Mouse (Mus musculus): ENCODE measurements around the gene Kif24. TPM values are rescaled to one million over a fixed set of nuclear protein-coding genes. Genes with fewer than 3 reads are reported as not detected.
A peak's percentile ranks its signal among the peaks of the same experiment; 100 is the strongest.

The Kif24 gene
- 1 to 10 TPM in 1 of 2 experiments, under 1 TPM in 1; 0.35 to 1.2 TPM for total RNA-seq (2021)

DNA sequence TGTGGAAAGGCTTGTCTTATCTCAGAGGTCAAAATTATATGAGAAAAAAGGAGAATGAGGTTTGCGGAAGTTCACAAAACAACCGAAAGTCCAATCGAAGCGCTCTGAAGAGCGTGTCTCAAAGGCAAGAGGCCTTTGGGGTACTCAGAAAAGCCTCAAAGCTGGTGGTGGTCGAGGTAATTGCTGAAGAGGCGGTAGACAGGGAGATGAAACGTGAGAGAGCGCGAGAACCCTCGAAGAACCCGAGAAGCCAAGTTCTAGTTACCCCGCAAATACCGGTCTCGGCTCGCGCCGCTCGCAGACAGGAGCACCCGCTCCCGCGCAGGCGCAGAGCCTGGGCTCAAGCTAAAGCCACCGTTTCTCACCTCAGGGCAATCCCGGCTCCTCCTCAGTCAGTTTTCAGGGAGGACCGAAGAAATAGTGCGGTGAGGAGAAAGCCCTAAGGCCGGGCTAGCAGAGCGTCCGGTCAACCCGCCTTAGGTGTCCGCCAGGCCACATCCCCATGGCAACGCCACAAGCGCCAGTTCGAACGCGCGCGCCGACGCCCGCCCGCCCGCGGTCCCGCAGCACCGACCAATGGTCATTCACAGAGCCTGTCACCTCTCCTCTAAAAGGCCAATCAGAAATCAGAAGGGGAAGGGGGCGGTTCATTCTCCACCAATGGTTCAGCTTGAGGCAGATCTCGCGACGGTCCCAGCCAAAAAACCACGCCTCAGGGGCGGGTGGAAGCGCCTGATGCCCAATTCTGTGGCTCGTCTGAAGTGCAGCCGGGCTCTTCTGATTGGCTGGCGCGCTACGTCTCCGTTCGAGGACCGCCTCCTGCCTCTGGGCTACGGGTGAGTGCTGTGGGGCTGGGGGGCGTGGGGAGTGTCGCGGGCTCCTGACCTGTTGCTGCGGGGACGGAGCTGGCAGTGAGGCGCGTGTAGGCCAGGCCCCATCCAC lies at the start of gene Kif24, which contains the start of gene Nudt2:
TSS of gene Kif24 (minus strand) at position 543 of the 942 bp plus-strand sequence.
TSS of gene Nudt2 (plus strand) at position 807 of the 942 bp plus-strand sequence.
- intact Hi-C loops (cut with DNase I): no loop called here

DNA sequence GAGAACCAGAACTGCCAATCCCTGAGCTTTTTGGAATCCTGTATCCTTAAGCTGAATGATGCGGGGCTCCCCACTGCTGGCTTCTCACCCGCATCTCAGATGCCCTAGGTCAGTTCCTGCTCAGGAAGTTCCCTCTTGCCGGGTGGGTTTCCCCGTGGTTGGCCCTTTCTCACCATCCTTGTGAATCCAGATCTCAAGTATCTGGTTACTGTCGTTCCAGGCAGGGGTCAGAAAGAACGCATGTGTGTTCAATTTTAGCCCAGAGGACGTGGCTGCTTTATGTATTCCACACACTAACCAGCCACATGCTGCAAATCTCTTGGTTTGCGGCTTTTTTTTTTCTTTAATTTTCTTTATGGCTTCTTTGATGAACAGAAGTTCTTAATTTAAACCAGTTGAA lies 49.0 kb upstream of the Kif24 start:
- intact Hi-C loops (cut with DNase I): no loop called here
- no peak for DNase-seq

More for the DNA sequence above, at the start of gene Kif24, which contains the start of gene Nudt2:
- DNase-seq: peak; percentile 93 to 95

DNA sequence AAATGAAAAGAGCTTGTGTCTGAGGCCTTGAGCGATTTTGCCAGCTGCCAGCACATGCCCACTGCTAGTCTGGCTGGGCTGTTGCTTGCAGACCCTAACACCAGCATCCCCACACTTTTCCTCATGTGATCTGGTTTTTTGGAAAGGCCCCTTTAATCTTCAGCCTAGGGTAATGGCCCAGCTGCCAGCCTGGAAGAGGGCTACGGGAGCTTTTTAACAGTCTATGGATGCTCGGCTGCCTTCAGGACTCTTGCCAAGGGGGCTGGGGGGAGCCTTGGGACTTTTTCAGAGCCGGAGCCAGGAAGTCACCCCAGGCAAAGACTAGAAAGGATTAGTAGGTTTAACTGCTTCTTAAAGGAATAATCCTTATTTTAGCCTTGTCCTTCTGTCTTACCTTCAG lies 48.6 kb upstream of the Kif24 start:
- no peak for DNase-seq
- intact Hi-C loops (cut with DNase I): no loop called here

DNA sequence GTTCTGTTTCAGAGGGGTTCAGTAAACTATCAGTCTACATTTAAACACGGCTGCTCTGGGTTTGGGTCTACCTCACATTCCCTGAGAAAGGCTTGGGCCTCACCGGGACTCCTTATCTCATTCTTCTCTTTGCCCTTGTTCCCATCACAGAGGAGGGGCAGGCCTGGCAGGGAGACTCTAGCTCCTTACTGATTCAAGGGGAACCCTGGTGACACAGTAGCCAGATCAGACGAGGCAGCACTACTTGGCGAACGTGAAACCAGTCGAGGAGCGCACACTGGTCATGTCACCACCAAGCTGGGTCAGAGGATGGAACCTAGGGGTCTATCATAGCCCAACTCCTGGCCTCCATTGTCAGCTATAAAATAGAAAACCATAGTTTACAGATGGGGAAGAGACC lies 43.3 kb upstream of the Kif24 start:
- intact Hi-C loops (cut with DNase I): loop anchor here (2.0 kb wide), 1 partner anchor 39 kb away; no protein-coding TSS in a partner anchor
- DNase-seq: no peak

DNA sequence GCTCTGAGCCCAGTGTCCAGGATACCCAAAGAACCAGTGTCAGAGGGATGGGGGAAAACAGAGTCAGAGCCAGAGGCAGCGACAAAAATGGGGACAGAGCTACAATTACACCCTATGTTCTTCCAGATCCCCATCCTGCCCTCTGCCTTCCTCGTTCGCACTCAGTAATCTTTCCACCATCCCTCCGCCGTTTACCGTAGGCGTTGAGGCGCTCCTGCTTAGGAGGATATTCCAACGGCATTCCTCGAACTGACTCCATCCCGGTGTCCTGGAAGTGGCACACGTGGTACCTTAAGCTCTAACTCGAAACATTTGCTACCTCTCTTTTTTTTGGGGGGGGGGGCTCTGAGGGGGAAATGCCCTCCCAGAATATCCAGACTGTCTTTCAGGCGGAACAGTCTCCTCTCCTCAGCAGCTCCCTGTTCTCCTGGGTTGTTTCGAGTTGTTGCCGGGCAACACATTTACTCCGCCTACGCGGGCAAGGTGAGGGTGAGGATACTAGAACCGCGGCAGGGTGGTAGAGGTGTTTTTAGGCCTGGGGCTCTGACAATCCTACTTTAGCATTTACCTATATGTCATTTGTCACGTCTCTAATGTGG lies 42.7 kb upstream of the Kif24 start:
- DNase-seq: no peak
- intact Hi-C loops (cut with DNase I): loop anchor here (2.0 kb wide), 1 partner anchor 39 kb away; no protein-coding TSS in a partner anchor

DNA sequence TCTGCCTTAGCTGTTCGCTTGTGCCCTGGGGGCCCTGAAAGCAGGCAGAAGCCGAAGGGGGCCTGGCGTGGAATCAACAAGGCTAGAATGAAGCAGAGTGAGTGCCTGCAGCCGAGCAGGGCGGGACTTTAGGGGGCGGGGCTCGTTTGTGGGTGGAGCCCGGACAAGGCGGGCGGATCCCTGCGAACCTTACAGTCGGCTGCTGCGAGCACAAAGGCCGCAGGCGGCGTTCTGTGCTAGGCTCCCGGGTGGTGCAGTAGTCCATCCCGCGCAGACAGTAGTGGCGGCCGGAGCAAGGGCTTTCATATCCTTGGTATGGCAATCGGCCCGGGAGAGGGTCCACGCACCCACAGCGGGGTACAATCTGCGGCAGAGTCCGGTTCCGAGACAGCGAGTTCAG lies 42.2 kb upstream of the Kif24 start:
- DNase-seq: peak; percentile 83 to 87
- intact Hi-C loops (cut with DNase I): loop anchor here (2.0 kb wide), 1 partner anchor 38 kb away; no protein-coding TSS in a partner anchor

DNA sequence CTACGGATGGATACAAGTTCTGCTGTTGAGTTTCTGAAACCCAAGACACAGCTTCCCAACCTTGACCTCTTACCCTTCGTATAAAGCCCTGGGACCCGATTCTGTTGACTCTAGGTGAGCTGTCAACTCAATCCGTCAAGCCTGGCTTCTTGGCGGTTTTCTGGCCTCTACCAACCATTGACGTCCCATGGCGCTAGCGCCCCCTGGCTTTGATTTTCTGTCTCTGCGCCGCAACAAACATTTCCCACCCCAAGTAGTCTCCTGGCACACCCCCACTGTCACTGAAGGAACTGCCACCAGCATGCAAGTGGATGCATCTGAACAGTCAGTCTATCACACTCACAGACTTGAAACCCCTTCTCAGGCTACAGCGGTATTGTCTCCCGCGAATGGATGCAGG lies 41.5 kb upstream of the Kif24 start:
- intact Hi-C loops (cut with DNase I): loop anchor here (2.0 kb wide), 1 partner anchor 37 kb away; no protein-coding TSS in a partner anchor
- peak; percentile 45 to 47 for DNase-seq

DNA sequence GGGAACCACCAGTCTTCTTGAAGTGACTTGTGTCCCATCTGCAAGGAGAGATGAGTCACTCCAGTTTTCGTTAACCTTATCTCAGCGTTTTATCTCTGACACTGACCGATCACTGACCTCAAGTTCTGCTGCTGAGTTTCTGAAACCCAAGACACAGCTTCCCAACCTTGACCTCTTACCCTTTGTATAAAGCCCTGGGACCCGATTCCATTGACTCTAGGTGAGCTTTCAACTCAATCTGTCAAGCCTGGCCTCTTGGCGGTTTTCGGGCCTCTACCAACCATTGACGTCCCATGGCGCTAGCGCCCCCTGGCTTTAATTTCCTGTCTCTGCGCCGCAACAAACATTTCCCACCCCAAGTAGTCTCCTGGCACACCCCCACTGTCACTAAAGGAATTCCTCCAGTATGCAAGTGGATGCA lies 40.5 kb upstream of the Kif24 start:
- no peak for DNase-seq
- intact Hi-C loops (cut with DNase I): no loop called here

DNA sequence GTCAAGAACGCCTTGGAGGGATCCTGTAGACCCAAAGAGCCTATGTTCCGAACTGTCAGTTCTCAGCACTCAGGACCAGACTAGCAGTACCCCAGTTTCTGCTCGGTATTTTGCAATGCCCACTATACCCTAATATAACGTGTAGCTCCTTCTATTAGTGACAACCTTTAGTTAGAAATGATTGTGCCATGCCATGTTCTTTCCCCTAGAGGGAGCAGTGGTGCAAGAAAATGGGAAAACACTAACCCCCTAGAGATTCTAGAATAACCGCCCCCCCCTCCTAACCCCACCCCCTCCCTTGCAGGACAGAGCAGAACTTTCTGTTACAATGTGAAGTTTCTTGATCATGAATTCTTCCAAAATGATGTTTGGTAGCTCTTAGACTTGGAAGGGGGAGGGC lies 39.6 kb upstream of the Kif24 start:
- no peak for DNase-seq
- intact Hi-C loops (cut with DNase I): no loop called here

DNA sequence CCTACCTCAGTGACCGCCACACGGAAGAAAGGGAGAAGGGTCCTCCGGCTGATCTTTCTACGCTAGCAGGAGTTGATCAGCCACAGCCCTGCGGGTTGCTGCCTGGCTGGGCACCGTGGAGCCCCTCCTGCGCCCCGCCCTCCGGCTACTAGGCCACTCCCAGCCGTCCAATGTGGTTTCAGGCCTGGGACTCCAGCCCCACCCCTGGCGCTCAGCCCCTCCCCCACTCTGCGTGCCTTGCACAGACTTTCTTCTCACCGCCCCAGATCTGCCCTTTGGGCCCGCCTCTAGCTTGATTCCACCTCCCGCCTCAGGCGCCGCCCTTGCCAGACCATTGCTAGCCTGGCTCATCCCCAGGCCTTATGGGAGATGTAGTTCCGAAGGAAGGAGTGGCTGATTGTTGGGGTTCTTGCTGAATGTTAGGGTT lies 38.3 kb upstream of the Kif24 start, which contains the start of gene AI464131:
TSS of gene AI464131 (minus strand) at position 91 of the 427 bp plus-strand sequence.
- intact Hi-C loops (cut with DNase I): no loop called here
- DNase-seq: peak; percentile 93 to 96

DNA sequence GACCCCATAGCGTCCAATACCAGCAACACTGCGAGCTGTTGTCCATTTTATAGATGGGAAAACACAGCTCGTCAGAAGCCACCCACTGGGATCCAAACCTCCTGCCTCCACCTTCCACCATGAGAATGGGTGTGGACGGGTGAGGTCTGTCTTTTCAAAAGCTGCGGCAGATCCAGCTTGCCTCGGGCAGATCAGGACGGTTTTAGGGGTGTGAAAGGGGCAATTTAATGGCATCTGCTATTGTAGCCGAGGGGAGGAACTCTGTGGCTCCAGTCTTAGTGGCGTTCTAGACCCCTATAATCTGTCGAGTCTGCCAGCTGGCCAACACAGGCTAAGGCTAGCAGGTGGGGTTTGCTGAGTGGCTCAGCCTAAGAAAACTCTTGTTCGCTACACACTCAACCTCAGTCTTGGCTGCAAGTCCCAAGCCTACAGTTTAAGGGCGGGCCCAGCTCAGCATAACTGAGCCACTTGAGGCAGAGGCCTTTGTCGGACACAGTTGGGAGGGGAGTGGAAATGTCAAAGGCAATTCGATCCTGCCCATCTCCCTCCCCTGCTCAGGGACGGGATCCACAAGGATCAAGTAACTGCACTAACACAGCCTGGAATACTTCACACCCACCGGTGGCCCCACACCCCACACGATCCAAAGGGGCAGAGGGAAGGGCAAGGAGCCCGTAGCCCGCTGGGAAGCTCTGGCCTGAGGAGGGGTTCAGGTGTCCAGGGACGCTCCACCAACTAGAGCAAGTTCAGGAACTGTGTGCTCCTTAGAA lies 37.7 kb upstream of the Kif24 start:
- DNase-seq: no peak

DNA sequence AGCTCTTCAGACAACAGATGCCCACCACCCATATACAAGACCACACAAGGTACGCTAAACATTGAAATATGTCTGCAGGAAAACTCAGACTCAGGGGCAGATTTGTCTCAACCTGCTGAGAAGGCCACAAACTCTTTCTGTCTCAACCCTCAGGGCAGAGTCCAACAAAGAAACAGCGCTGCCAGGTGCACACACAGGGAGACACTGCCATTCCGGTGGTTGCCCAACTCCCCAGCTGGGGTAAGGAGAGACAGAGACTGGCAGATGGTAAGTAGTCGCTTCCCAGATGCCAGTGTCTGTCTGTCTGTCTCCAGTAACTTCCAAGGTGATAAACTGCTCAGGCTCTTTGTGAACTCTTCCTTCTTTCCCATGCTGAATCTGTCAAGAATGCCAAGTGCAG lies 36.1 kb upstream of the Kif24 start:
- DNase-seq: no peak

More for the DNA sequence above, 37.7 kb upstream of the Kif24 start:
- intact Hi-C loops (cut with DNase I): no loop called here

DNA sequence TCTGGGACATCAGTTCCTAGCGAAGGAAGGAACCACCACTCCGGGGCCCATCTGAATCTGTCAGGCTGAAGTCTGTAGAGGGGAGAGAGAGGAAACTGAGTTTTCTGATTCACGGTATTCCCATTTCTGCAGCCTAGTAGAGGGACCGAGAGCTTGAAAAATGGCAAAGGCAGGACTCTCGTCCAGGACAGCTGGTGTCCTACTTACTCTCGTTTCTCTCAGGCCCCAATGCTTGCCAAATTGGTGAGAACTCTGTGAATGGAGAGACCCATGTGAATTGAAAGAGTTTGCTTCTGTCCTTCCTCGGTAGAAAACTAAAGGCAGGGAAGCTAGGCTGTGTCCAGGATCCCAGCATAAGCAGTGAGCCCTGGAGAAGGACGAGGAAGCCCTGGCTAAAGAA lies 34.9 kb upstream of the Kif24 start:
- DNase-seq: no peak

More for the DNA sequence above, 36.1 kb upstream of the Kif24 start:
- intact Hi-C loops (cut with DNase I): no loop called here

DNA sequence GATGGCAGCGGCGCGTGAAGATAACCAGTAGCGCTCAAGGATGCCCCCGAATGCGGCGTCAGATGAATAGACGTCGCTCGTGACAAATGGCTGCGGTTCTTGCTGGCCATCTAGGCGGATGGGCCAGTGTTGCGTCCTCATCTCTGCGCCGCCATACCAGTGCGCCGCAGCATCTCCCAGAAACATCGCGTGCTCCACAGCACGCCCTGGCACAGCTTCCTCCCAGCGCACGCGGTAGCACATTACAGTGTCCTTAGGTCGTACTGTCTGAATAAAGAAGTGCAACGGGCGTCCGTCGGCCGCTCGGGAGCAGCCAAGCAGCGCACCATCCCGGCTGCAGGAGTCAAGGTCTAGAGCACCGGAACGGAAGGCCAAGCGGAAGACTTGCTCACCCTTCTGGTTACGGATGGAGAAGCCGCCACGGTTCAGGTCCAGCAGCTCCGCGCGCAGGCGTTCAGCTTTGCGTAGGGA lies 34.3 kb upstream of the Kif24 start:
- intact Hi-C loops (cut with DNase I): no loop called here
- no peak for DNase-seq

More for the DNA sequence above, 34.9 kb upstream of the Kif24 start:
- intact Hi-C loops (cut with DNase I): no loop called here

DNA sequence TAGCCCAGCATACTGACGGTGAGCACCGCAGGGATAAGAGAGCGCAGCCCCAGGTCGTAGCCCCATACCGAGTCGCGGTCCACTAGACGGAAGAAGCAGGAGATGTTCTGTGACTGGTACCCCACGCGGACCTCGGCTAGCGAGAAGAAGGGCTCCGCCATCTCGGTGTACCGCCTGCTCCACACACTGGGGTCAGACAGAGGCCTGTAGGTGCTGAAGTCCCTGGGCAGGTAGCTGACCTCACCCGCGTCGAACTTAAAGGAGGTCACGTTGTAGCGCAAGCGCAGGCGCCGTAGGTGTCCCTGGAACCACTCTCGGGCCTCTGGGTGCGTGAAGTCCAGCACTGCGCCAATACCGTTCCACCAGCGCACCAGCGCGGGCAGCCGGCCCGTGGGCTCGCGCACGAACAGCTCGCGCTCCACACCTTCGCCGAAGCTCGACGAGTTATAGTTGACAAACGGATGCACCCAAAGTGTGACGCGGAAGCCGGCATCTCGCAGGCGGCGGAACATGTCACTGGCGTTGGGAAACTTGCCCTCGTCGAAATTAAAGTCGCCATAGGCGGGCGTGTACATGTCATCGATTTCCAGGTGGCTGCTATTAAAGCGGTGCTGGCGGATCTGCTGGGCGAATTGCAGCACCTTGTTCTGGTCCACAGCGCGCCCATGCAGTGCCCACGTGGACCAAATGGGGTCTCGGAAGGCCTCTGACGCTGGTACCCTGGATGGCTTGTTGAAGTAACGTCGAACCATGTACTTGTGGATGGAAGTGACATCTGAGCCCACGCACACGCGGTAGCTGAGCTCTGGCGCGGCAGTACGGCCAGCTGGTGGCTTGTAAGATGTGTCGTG lies 33.5 kb upstream of the Kif24 start:
- intact Hi-C loops (cut with DNase I): no loop called here
- no peak for DNase-seq

DNA sequence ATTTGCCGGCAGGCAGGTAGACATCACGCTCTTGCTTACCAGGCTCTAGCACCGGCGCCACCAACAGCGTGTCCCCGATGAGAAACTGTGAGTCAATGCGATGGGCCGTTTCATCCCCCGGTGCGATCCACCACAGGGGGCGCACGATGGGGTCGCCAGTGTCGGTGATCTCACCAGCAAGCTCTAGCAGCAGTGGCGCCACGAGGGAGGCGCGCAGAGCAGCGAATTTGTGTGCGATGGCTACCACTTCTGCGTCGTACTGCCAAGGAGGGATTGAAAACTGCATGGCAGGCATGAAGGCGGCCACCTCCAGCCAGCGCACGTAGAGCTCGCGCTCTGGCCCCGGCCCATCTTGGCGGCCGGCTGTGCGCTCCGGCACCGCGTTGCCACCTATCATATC lies 32.9 kb upstream of the Kif24 start:
- no peak for DNase-seq
- intact Hi-C loops (cut with DNase I): no loop called here

DNA sequence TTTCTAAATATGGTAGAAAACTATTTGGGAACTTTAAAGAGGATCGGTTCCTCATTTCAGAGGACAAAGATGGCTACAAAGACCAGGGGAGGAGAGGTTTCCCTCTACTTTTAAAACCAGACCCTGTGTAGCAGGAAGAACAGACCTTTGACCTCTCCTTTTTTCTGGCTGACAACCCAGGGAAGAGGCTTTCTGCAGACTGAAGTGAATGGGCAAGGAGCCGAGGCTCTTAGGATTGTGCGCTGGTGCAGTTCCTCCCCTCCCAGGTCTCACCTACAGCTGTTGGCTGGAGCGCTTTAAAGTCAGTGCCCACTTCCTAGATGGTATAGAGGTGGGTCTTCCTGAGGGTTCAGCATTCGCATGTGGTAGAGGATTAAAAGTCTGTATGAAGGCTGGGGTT lies 32.4 kb upstream of the Kif24 start:
- DNase-seq: no peak
- intact Hi-C loops (cut with DNase I): no loop called here

DNA sequence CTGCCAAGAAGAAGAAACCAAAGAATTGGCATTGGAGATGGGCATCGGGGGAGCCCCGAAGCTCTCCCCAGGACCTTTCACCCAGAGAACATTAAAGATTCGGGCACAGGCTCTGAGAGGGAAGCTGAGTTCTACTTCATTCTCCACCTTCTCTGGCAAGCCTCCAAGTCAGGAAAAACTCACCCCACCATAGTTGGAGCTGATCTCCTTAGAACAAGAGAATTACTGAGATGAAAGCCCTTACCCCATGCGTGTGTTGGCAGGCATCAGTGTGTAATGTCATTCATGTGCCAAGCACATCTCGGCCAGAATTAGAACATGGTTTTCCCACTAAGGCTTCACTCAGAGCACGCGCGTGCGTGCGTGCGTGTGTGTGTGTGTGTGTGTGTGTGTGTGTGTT lies 31.2 kb upstream of the Kif24 start:
- DNase-seq: no peak
- intact Hi-C loops (cut with DNase I): no loop called here

DNA sequence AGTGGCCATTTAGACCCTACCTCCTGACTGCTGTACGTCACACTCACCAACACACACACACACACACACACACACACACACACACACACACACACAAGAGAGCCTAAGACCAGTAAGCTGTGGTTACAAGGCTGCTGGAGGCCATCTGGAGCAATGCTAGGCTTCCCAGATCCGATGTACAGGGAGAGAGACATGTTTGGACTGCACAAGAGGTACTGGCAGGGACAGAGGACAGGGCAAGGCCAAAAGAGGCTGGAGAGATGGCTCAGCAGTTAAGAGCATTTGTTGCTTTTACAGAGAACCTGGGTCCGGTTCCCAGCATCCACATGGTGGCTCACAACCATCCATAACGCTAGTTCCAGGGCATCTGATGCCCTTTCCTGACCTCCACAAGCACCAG lies 30.4 kb upstream of the Kif24 start:
- intact Hi-C loops (cut with DNase I): no loop called here
- DNase-seq: no peak

DNA sequence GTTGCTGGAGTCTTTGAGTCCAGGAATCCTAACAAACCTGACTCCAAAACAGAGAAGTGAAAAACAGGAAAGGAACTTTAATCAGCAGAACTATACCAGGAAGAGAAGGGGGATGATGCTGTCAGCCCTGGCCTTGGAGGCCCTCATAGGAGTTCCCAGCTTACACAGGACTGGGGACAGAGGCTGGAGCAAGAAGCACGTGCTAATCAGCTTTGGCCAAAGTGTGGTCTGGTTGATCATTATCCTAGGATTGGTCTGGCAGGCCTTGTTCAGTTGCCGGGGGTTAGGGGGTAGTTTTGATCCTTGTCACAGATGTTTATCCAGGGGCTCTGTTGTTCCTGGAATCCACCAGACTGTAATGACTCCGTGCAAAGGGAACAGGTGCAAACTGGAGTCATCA lies 29.7 kb upstream of the Kif24 start:
- no peak for DNase-seq
- intact Hi-C loops (cut with DNase I): no loop called here

Data from heart, postnatal 36 days (tissue).